Mouse (Mus musculus) adrenal gland, adult 10 weeks (tissue): ENCODE measurements around the gene Cd300ld5. TPM values are rescaled to one million over a fixed set of nuclear protein-coding genes. Genes with fewer than 3 reads are reported as not detected.

Experiments
- polyA plus RNA-seq: library from polyadenylated mRNA; stranded (reverse); fragments of 350-450 nt; fragmentation: Illumina TruSeq; extraction: RNeasy Lipid Tissue Mini Kit (QIAGEN cat#74804); gene quantifications from one replicate; pipeline ENCODE4 v1.2.3, GENCODE M21; 2014; ENCODE audit warnings: low read depth, low replicate concordance

Gene Cd300ld5
- polyA plus RNA-seq: 2.1 TPM

GRCm38 (mm10) chr11:115037669-115038068 lies at the start of gene Cd300ld5:
Cd300ld5 (minus strand) TSS chr11:115037769.

GRCm38 (mm10) chr11:115062077-115062476 lies 24.5 kb upstream of the Cd300ld5 start, which contains the start of gene Cd300e:
Cd300e (minus strand) TSS chr11:115062177.

GRCm38 (mm10) chr11:115048259-115048658 lies 10.7 kb upstream of the Cd300ld5 start, which contains the start of gene Cd300ld3:
Cd300ld3 (minus strand) TSS chr11:115048409.

GRCm38 (mm10) chr11:115026912-115027311 lies 10.7 kb downstream of the Cd300ld5 start, which contains the start of gene Cd300ld4:
Cd300ld4 (minus strand) TSS chr11:115027012.

GRCm38 (mm10) chr11:115016093-115016492 lies 21.5 kb downstream of the Cd300ld5 start, which contains the start of gene Cd300ld2:
Cd300ld2 (minus strand) TSS chr11:115016193.

GRCm38 (mm10) chr11:115001474-115002040 lies 36.0 kb downstream of the Cd300ld5 start, which contains the start of gene Cd300c2:
Cd300c2 (minus strand) TSS chr11:115001880.

GRCm38 (mm10) chr11:114989793-114990192 lies 47.8 kb downstream of the Cd300ld5 start, which contains the start of gene Cd300ld:
Cd300ld (minus strand) TSS chr11:114989922.

Other genes with a start within 250 kb of the Cd300ld5 start
- not detected for gene Btbd17, start 241.8 kb downstream of the Cd300ld5 start, polyA plus RNA-seq
- not detected for gene Gpr142, start 238.8 kb downstream of the Cd300ld5 start, polyA plus RNA-seq
- 0.23 TPM for gene Gprc5c, start 186.6 kb downstream of the Cd300ld5 start, polyA plus RNA-seq
- 2.3 TPM for gene Cd300a, start 147.7 kb downstream of the Cd300ld5 start, polyA plus RNA-seq
- 1.0 TPM for gene Cd300lb, start 103.4 kb downstream of the Cd300ld5 start, polyA plus RNA-seq
- gene Cd300c, start 68.6 kb downstream of the Cd300ld5 start, polyA plus RNA-seq: not detected
- 3.6 TPM for gene Cd300ld, start 47.8 kb downstream of the Cd300ld5 start, polyA plus RNA-seq
- gene Cd300c2, start 35.9 kb downstream of the Cd300ld5 start, polyA plus RNA-seq: 1.7 TPM
- not detected for gene Cd300ld2, start 21.6 kb downstream of the Cd300ld5 start, polyA plus RNA-seq
- not detected for gene Cd300ld4, start 10.8 kb downstream of the Cd300ld5 start, polyA plus RNA-seq
- gene Cd300ld3, start 10.6 kb upstream of the Cd300ld5 start, polyA plus RNA-seq: 2.1 TPM
- not detected for gene Cd300e, start 24.4 kb upstream of the Cd300ld5 start, polyA plus RNA-seq
- gene Rab37, start 53.7 kb upstream of the Cd300ld5 start, polyA plus RNA-seq: 0.23 TPM
- gene Cd300lf, start 96.2 kb upstream of the Cd300ld5 start, polyA plus RNA-seq: 0.93 TPM
- gene Slc9a3r1, start 125.6 kb upstream of the Cd300ld5 start, polyA plus RNA-seq: 3.4 TPM
- 1.3 TPM for gene Tmem104, start 149.7 kb upstream of the Cd300ld5 start, polyA plus RNA-seq
- gene Nat9, start 150.1 kb upstream of the Cd300ld5 start, polyA plus RNA-seq: 0.82 TPM
- not detected for gene Grin2c, start 229.5 kb upstream of the Cd300ld5 start, polyA plus RNA-seq
- gene Fdxr, start 239.3 kb upstream of the Cd300ld5 start, polyA plus RNA-seq: 73.6 TPM